Mouse (Mus musculus) neutrophil, adult 5-6 weeks (primary cell): ENCODE results near the gene Sike1. TPM values are rescaled to one million over a fixed set of nuclear protein-coding genes. Genes with fewer than 3 reads are reported as not detected.

Experiments
- ATAC-seq: fragments of 151-379, 151-347 bp; 2 replicates; pipeline ENCODE4 v1.8.0; 2017; ENCODE audit warnings: mild to moderate bottlenecking, moderate TSS enrichment; ENCODE audit not compliant: insufficient number of reproducible peaks, poor library complexity, low FRiP score, severe bottlenecking; ENCODE audit errors: extremely low read depth
- total RNA-seq: library from RNA; stranded (forward); fragments of 200-1000 nt; gene quantifications from 2 replicates; pipeline ENCODE4 v1.2.3, GENCODE M21; 2017

Sike1 gene
- total RNA-seq: 85.5 and 92.5 TPM in 2 replicates

DNA sequence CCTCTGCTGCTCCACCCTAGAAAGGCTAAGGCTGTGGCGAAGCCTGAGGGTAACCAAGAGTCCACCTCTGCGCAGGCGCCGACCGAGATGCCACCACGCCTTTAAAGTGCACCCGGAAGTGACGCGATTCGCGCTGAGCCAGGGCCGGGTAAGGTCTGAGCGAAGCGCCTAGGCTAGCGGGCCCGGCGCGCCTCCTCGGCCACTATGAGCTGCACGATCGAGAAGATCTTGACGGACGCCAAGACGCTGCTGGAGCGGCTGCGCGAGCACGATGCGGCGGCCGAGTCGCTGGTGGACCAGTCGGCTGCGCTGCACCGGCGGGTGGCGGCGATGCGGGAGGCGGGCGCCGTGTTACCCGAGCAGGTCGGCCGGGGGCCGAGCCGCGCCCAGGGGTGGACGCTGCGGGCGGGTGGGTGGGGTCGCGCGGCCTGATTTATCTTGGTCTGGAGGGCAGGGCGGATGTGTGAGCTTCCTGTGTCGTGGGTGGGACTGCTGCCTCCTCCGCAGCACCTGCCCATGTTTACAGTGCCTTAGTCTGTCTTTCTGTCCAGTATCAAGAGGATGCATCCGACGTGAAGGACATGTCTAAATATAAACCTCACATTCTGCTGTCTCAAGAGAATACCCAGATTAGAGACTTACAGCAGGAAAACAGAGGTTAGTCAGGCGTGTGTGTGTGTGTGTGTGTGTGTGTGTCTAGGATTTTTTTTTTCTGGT, at the start of gene Sike1:
Gene Sike1, plus strand, starts transcription at position 104 of the 717 bp plus-strand sequence.
- peak; percentile 92 for ATAC-seq

DNA sequence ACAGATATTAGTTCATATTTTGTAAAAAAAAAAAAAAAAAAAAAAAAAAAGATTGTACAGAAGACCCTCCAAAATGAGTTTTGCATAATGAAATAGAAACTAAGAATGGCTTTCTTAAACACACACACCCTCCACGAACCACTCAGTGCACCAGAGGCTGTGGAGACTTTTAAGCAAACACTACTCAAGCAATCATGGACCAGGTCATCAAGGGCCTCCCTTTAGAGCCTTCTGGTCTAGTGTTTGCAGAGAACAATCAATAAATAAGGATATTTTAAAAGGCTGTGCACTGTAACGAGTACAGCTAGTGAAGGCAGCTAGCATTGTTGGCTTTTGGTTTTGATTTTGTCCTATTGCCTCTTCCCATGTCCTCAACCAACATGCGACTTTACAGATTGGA, 49.2 kb upstream of the Sike1 start:
- no peak for ATAC-seq

DNA sequence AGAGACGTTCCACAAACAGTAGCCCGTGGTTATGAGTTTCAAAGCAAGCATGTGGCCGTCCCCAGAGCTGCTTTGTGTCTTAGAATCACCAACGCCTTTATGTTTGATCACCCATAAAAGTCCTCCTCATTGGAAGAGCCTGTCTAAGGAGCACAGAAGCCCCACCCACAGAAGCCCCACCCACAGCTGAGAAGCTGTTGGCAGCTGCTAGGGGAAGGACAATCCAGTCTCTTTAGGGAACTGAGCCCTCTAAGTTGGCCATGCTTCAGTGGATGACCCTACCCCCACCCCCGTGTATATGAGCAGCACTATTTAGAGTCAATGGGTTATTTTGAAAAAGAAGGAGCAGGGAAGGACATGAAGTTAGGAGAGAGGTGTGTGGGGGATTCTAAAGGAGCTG, 48.6 kb upstream of the Sike1 start:
- peak; percentile 91 for ATAC-seq

DNA sequence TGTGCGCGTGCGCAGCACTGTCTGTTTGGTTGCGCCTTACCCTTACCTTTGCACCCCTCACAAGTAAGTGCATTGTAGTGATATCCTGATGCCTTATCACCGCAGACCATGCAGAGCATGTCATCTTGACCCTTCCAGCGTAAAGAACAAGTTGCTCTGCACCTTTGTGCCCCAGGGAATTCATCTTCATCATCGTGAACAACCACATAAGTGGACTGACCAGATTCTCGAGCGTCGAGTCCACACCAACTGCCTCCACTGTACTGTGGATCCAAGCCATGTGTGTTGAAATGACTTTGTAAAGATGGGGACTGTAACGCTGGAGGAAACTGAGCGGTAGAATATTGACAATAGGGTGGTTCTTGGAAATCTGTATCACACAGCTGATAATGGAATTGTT, 41.0 kb upstream of the Sike1 start:
- no peak for ATAC-seq

DNA sequence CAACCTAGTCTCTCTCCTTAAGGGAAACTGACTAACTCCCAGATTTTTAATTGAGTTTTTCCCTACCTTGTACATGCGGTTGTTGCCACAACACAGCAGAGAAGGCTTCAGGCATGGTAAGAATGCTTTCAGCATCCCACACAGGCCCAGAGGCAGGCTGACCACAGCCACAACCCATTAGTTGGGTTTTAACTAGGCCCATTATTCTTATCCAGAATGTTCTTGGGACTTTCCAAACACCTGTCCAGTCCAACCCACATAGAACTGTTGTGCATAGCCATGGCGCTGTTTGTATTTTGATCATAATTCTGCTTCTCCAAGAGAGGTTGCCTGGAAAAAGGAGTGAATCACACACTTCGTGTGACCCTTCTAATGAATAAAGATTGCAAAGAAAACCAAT, 40.4 kb upstream of the Sike1 start:
- no peak for ATAC-seq

DNA sequence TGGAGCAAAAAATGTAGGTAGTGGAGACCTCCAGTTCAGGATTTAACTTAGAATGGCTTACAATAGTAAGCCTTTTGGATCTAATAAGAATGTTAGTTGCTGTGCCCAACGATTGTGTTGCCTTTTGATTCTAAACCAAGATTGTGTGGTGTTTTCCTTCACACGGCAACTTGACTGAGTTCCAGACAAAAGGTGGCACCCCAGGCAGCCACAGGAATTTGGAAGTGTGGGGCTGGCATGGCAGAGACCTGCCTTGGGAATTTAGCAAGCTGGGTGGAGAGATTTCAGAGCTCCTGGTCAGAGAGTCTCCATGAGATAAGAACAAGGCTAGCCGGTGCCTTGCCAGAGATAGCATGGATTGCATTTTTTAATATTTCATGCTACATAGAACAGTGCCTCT, 39.9 kb upstream of the Sike1 start:
- ATAC-seq: no peak

DNA sequence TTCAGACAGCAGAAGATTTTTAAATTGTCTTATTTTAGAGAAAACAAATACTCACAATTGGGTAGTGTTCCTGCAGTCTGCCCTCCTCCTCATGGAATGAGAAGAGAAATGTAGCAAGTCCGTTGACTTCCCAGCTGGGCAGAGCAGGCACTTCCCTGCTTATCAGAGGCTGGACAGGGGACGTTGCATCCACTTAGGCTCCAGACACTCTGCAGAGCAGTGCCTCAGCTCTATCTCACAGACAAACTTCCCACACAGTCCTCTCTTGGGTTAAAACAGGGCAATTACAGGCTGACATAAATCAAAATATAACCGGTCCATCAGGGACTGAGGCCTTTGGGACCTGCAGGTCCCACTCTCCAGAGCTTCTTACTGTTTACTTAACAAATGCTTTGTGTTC, 31.5 kb upstream of the Sike1 start, which contains the start of gene Nr1h5:
Gene Nr1h5, minus strand, starts transcription at position 101 of the 400 bp plus-strand sequence.
- ATAC-seq: no peak

DNA sequence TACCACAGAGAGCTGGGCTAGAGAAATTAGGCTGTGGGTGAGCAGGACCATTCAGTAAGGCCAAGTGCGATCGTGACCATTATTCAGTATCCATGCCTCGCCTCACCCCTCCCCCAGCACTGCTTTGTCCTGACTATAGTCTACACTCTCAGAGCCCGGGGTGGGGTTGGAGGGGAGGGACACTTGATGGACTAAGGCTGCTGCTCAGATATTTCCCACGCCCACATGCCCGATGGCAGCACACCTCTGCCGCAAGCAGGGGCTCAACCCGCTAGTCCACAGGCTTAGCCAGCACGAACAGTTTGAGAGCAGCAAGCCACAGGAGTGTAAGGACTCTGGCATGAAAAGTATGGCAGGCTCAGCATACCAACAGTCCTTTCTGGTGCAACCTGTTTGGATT, 25.4 kb upstream of the Sike1 start:
- no peak for ATAC-seq

DNA sequence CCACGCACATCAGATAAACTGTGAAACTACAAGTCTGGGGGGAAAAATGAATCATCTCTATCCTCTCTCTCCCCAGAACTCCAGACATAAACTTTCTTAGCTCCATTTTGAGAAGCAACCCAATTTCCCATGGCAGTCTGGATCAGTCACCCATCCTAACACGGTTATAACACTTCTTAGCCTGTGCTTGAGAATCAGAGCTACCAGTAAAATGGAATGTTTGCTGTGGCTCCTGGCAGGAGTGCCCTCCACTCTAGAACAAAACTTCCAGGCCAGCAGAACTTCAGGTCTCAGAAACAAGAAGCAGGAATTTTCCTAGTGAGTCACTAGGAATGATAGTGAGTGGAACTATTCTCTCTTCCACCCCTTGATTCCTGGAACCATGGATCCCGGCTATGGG, 25.0 kb upstream of the Sike1 start:
- ATAC-seq: no peak

DNA sequence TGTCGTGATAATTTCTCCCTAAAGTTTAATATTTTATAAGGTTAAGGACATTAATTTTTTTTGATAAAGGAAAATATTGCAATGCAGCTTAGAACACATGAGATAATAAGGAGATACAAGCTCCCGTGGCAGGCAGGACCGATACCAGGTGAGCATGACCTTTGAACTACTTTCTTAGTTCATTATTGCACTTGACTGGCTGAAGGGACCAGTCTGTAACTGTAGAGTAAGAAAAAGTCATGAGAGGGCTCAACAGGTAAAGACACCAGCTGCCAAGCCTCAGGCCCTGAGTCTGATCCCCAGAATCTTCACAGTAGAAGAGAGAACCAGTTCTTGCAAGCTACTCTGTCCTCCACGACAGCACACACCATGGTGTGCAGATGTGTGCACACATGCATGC, 18.6 kb upstream of the Sike1 start:
- no peak for ATAC-seq

DNA sequence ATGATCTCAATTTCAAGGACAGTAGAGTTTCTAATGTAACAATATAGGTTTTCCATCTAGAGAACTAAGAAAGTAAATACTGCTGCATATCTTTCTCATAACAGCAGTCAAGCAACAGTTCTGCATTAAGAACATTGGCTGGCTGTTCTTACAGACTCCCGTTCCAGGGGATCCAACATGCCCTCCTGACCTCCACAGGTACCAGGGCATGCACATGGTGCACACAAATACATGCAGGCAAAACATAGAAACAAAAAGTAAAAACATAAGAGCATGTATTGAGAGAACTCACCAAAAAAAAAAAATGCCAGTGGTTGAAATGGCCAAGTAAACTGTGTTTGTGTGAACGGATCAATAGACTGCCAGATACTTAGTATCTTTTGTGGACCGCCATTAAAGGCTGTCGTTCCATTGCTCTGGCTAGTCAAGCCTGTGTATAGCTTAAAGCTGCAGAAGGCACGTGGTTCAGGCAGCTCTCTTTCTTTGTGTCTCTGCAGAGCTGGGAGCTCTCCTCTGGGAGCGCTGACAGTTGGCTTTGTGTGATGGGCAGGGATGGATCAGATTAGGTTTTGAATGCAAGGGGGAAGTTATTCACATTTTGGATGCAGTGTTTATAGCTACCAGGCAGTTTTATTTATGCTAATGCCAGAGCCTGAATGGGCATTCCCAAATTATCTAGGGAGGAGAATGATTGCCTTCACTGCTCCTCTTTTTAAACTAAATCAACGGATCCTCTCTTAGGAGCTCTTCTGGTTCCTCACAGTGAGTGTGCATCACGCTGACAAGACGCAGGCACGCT, 15.8 kb upstream of the Sike1 start:
- no peak for ATAC-seq

DNA sequence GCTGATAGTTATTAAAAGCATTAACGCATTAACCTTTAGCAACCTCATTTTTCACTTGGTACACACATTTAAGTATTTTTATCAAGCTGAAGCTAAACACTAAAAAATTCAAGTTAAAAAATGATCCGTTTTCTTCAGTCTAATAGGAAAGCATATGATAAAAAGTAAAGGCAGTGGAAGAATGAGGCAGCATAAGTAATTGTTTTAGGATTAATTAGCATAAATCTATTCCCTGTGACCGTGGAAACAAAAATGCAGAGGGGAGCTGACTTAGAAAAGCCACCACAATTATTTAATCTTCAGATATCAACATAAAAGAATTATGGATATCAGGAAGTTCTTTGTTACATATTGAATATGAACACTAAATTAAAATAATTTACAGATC, 15.2 kb upstream of the Sike1 start:
- ATAC-seq: no peak

DNA sequence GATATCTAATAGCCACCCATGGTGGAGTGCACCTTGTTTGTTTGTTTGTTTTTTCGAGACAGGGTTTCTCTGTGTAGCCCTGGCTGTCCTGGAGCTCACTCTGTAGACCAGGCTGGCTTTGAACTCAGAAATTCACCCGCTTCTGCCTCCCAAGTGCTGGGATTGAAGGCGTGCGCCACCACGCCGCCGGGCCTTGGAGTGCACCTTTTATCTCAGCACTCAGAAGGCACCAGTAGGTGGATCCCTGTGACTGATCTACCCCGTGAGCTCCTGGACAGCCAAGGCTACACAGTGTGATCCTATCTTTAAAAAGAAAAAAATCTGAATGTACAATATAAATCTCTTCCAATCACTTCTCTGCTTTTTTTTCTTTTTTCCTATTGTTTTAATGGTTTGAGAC, 4.5 kb upstream of the Sike1 start:
- ATAC-seq: no peak

DNA sequence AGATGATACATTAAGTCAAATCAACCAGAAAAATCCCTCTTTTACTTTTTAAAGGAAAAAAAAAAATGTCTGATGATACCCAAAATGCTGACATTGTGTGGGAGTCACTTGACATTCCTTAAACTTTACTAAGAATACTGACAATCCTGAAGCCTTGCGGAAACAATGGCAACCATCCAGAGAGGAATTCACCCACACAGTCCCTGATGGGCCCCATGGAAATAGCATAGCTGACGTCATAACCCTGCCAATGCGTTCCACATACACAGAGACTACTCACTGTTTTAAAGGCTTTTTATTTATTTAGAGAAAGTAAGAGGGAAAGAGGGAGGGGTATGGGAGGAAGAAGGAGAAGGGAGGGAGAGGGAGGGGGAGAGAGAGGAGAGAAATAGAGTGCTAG, 2.6 kb upstream of the Sike1 start:
- no peak for ATAC-seq

DNA sequence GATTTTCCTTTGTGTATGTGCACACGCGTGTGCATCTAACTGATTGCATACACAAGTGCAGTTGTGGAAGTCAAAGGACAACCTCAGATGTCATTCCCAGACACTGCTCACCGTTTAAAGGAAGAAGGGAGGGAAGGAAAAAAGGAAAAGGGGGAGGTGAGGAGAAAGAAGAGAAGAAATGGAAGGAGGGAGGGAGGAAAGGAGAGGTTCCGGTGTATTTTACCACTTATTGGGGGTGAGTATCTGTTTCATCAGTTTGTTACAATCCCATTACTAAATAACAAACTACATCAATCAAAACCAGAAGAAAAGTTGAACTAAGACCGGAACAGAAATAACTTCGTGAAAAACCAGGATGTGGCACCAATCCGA, 289 bp upstream of the Sike1 start:
- no peak for ATAC-seq

DNA sequence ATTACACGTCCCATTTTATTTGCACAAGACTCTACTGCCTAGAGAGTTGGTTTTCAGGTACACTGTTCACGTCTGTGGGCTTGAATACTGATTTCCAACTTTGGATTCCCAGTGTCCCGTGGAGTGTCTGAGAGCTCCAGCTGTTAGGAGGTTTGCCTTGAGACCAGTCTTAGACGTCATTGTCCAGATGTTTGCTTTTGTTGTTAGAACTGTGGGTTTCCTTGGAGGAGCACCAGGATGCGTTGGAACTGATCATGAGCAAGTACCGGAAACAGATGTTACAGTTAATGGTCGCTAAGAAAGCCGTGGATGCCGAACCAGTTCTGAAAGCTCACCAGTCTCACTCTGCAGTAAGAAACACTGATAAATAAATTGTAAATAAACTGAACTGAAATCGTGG, 1.5 kb downstream of the Sike1 start:
- no peak for ATAC-seq

DNA sequence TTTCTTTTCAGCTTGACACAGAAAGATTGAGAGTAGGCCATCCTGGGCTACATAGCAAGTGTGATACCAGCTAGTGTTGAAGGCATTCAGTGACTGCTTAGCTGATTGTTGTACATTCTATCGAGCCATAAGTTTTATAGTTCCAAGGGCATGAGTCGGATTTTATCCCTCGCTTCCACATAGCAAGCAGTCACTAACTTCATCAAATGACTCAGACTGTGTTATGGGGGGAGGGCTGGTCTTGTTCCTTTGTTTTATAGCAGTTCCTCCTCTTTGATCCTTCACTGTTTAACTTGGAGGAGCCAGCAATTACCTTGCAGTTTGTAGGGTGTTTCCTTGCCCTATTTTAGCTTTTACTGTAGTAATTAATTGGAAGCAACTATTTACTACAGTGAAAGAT, 2.1 kb downstream of the Sike1 start:
- ATAC-seq: no peak

DNA sequence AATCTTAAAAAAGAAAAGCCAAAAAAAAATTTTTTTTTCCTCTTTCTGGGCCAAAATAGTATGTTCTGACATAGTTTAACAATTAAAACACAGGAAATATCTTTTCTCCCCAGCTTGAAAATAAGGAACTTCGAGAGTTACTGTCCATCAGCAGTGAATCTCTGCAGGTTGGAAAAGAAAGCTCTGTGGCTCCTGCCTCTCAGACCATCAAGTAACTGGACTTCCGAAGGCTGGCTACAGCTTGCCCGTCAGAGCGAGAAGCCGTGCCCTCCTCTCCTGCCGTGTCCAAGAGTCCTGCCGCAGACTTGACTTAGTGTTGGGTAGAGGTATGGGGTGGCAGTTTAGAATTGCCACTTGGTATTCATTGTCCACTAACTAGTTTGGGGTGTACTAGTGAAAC, 6.1 kb downstream of the Sike1 start:
- no peak for ATAC-seq

DNA sequence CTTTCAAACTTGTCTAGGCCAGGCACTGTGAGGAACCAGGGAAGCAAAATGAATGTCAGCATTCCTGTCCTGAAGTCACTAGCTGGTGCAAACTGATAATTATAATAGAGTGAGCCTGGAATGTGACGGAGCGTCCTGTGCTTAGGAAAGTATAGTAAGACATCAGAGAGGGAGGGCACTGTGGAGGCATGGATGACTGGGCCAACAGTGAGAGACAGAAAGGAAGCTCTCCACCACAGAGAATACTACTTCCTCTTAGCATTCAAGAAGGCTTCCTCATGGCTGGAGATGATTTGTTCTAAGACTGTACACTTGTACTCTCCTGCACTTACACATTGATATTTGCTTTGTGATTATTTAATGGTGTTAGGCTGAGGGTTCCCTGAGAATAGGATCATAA, 21.8 kb downstream of the Sike1 start:
- peak; percentile 61 for ATAC-seq

DNA sequence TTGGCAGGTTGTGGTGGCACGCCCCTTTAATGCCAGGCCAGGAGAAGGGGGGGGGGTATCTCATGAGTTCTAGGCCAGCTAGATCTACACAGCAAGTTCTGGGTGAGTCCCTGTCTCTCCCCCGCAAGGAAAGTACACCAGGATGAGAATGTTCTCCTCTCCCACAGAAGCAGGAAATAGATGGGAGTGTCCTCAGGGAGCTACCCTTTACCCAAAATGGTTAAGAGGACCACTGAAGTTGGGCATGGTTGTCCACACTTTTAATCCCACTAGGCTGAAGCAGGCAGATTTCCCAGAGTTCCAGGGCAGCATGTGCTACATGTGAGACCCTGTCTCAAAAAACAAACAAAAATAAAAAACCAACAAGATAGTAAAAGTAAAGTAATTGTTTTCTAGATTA, 24.0 kb downstream of the Sike1 start:
- no peak for ATAC-seq
